Mouse (Mus musculus): ENCODE measurements at regions not wholly inside any gene's neighbourhood (a gene's known extent, or its start where the extent isn't known, plus 50 kb on each side); places are given as distances from the start of the nearest gene placed in this dataset.

GRCm38 (mm10) chr10:111741301-111741945 lies 231.0 kb upstream of the Krr1 start:
- Histone ChIP-seq H3K79me2 (ENCODE audit: control insufficient read depth, insufficient read depth, low read length, poor library complexity) (no peaks in the 10 kb centered on the region), H3K27me3 (ENCODE audit: control insufficient read depth in 1 of 2, insufficient read depth in 2 of 2, low read length in 2 of 2) (peaks cover 2 to 3% of the 10 kb centered on the region in 2 experiments; a peak in 2 of 4 replicates), H3K9me3 (replicated peaks; ENCODE audit: insufficient read depth, low read length) (no peaks in the 10 kb centered on the region), H3K9ac (ENCODE audit: control insufficient read depth, low read depth, low read length, poor library complexity, severe bottlenecking) (no peak overlapping the region), H3K27ac (ENCODE audit: control insufficient read depth, low read depth, low read length) (no peak overlapping the region), H3K4me1 (ENCODE audit: control insufficient read depth in 1 of 2, insufficient read depth in 2 of 2, low read length in 2 of 2) (no peaks in the 10 kb centered on the region), H3K36me3 (ENCODE audit: control insufficient read depth in 1 of 2, insufficient read depth in 2 of 2, low read length in 2 of 2) (no peaks in the 10 kb centered on the region), H3K4me3 (ENCODE audit: control insufficient read depth in 1 of 2, insufficient read depth in 1 of 2, low read depth in 2 of 2, low read length in 2 of 2) (no peak overlapping the region)
- TF ChIP-seq POLR2A (IDR thresholded peaks at IDR 0.05; ENCODE audit: control insufficient read depth in 1 of 2, insufficient read depth in 1 of 2, low read depth in 1 of 2, low read length in 2 of 2, poor library complexity in 1 of 2) (no peak), ZNF384 (IDR thresholded peaks at IDR 0.05; ENCODE audit: low read depth, low read length) (no peak), ZKSCAN1 (IDR thresholded peaks at IDR 0.05; ENCODE audit: low read depth, low read length) (no peak), HCFC1 (IDR thresholded peaks at IDR 0.05; ENCODE audit: low read depth, low read length) (no peak)
- DNase-seq (ENCODE audit: low read depth, low spot score), result no peak

- H3K36me3 ChIP-seq (ENCODE audit: control insufficient read depth in 1 of 2, insufficient read depth in 2 of 2, low read length in 2 of 2), result no peaks in the 10 kb centered on the region
- H3K4me1 ChIP-seq (ENCODE audit: control insufficient read depth in 1 of 2, insufficient read depth in 2 of 2, low read length in 2 of 2), result no peaks in the 10 kb centered on the region
- H3K9ac ChIP-seq (ENCODE audit: control insufficient read depth, low read depth, low read length, poor library complexity, severe bottlenecking), result no peak overlapping the region
- H3K27me3 ChIP-seq (ENCODE audit: control insufficient read depth in 1 of 2, insufficient read depth in 2 of 2, low read length in 2 of 2), result peaks cover 2 to 3% of the 10 kb centered on the region in 2 experiments; a peak in 2 of 4 replicates
- TF ChIP-seq UBTF (IDR thresholded peaks at IDR 0.05; ENCODE audit: borderline replicate concordance, insufficient read depth, low read depth, low read length) (no peak), MAZ (IDR thresholded peaks at IDR 0.05; ENCODE audit: low read depth, low read length) (no peak), KAT2A (conservative IDR thresholded peaks at IDR 0.05; ENCODE audit: low read depth, low read length) (no peak), ELF1 (IDR thresholded peaks at IDR 0.05; ENCODE audit: low read depth, low read length) (no peak), MAX (IDR thresholded peaks at IDR 0.05; ENCODE audit: low read length) (no peak), POLR2AphosphoS2 (IDR thresholded peaks at IDR 0.05; ENCODE audit: low read length) (no peak), E2F4 (IDR thresholded peaks at IDR 0.05; ENCODE audit: borderline replicate concordance, low read depth, low read length) (no peak)
- no peak overlapping the region for H3K27ac ChIP-seq (ENCODE audit: control insufficient read depth, low read depth, low read length)
- no peak for DNase-seq (ENCODE audit: low read depth, low spot score)
- H3K79me2 ChIP-seq (ENCODE audit: control insufficient read depth, insufficient read depth, low read length, poor library complexity), result no peaks in the 10 kb centered on the region
- H3K4me3 ChIP-seq (ENCODE audit: control insufficient read depth in 1 of 2, insufficient read depth in 1 of 2, low read depth in 2 of 2, low read length in 2 of 2), result no peak overlapping the region
- H3K9me3 ChIP-seq (replicated peaks; ENCODE audit: insufficient read depth, low read length), result no peaks in the 10 kb centered on the region
Observed at GRCm38 (mm10) chr10:111743291-111743690, 229.2 kb upstream of the Krr1 start.

GRCm38 (mm10) chr10:111745116-111745515 lies 227.3 kb upstream of the Krr1 start:
- Histone ChIP-seq H3K79me2 (ENCODE audit: control insufficient read depth, insufficient read depth, low read length, poor library complexity) (no peaks in the 10 kb centered on the region), H3K9me3 (replicated peaks; ENCODE audit: insufficient read depth, low read length) (no peaks in the 10 kb centered on the region), H3K4me3 (ENCODE audit: control insufficient read depth in 1 of 2, insufficient read depth in 1 of 2, low read depth in 2 of 2, low read length in 2 of 2) (no peak overlapping the region), H3K27me3 (ENCODE audit: control insufficient read depth in 1 of 2, insufficient read depth in 2 of 2, low read length in 2 of 2) (peaks cover 2 to 6% of the 10 kb centered on the region in 2 experiments; a peak in 3 of 4 replicates), H3K27ac (ENCODE audit: control insufficient read depth, low read depth, low read length) (no peak overlapping the region), H3K36me3 (ENCODE audit: control insufficient read depth in 1 of 2, insufficient read depth in 2 of 2, low read length in 2 of 2) (no peaks in the 10 kb centered on the region), H3K9ac (ENCODE audit: control insufficient read depth, low read depth, low read length, poor library complexity, severe bottlenecking) (no peak overlapping the region), H3K4me1 (ENCODE audit: control insufficient read depth in 1 of 2, insufficient read depth in 2 of 2, low read length in 2 of 2) (no peaks in the 10 kb centered on the region)
- DNase-seq (ENCODE audit: low read depth, low spot score), result no peak
- TF ChIP-seq ZKSCAN1 (IDR thresholded peaks at IDR 0.05; ENCODE audit: low read depth, low read length) (no peak), POLR2A (IDR thresholded peaks at IDR 0.05; ENCODE audit: control insufficient read depth in 1 of 2, insufficient read depth in 1 of 2, low read depth in 1 of 2, low read length in 2 of 2, poor library complexity in 1 of 2) (no peak), USF2 (IDR thresholded peaks at IDR 0.05; ENCODE audit: borderline replicate concordance in 1 of 2, insufficient read depth in 1 of 2, low read depth in 1 of 2, low read length in 2 of 2) (no peak), MXI1 (IDR thresholded peaks at IDR 0.05; ENCODE audit: low read depth, low read length) (no peak), MYB (IDR thresholded peaks at IDR 0.05; ENCODE audit: low read depth, low read length) (no peak), RAD21 (IDR thresholded peaks at IDR 0.05; ENCODE audit: low read depth, low read length) (no peak), TCF12 (IDR thresholded peaks at IDR 0.05; ENCODE audit: low read depth, low read length) (no peak), CHD1 (IDR thresholded peaks at IDR 0.05; ENCODE audit: low read depth, low read length) (no peak), JUND (IDR thresholded peaks at IDR 0.05; ENCODE audit: low read depth, low read length) (no peak), MAZ (IDR thresholded peaks at IDR 0.05; ENCODE audit: low read depth, low read length) (no peak), CTCF (IDR thresholded peaks at IDR 0.05 in 2 of 3, conservative IDR thresholded peaks at IDR 0.05 in 1 of 3; ENCODE audit: control insufficient read depth in 1 of 3, insufficient read depth in 1 of 3, low read depth in 2 of 3, low read length in 3 of 3, poor library complexity in 1 of 3, severe bottlenecking in 1 of 3) (no peak), TAL1 (IDR thresholded peaks at IDR 0.05; ENCODE audit: low read length) (no peak), POLR2AphosphoS2 (IDR thresholded peaks at IDR 0.05; ENCODE audit: low read length) (no peak), ETS1 (IDR thresholded peaks at IDR 0.05; ENCODE audit: low read depth, low read length) (no peak), MEF2A (IDR thresholded peaks at IDR 0.05; ENCODE audit: extremely low read depth, insufficient replicate concordance, low read depth, low read length, poor library complexity, severe bottlenecking) (no peak), TBP (IDR thresholded peaks at IDR 0.05; ENCODE audit: low read depth, low read length) (no peak), GABPA (IDR thresholded peaks at IDR 0.05; ENCODE audit: low read depth, low read length) (no peak), EP300 (IDR thresholded peaks at IDR 0.05; ENCODE audit: low read depth in 1 of 2, low read length in 2 of 2) (no peak)

Data from MEL (cell line).